Mouse (Mus musculus): ENCODE measurements at regions not wholly inside any gene's neighbourhood (a gene's known extent, or its start where the extent isn't known, plus 50 kb on each side); places are given as distances from the start of the nearest gene placed in this dataset.

DNA sequence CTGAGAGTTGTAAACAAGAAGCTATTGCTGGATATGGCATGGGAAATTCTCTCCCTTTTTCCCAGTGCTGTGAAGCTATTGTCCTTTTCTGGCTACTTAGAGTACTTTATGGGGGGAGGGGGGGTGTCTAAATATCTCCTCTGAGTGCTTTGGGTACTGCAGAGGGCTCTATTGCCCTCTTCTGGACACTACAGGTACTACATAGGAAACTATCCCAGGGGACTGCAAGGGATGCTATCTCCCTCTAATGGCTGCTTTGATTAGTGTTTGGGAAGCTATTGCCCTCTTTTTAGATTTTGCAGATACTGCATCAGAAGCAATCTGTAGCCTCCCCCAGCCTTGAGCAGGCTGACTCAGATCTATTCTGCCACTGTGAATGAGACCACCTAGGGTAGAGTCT lies 55.8 kb upstream of the 5430402E10Rik start:
- DNase-seq (ENCODE audit: low spot score): peak; percentile 3
